Mouse (Mus musculus) C2C12 (cell line): ENCODE results near the gene Pced1a.

ENCODE experiments used
- CTCF ChIP-seq: IDR thresholded peaks from one replicate; pipeline ENCODE4 v1.5.1; 2011; ENCODE audit not compliant: control insufficient read depth, insufficient read depth, insufficient read length
- MYOG ChIP-seq: IDR thresholded peaks from one replicate; pipeline ENCODE4 v1.6.1; 2011; ENCODE audit not compliant: control insufficient read depth, insufficient read length; ENCODE audit errors: extremely low read depth
- USF1 ChIP-seq: IDR thresholded peaks from one replicate; pipeline ENCODE4 v1.6.1; 2011; ENCODE audit warnings: low read depth, mild to moderate bottlenecking, control low read depth, moderate library complexity

- TF ChIP-seq CTCF (no peak), USF1 (no peak), MYOG (no peak)
These were observed 38.3 kb downstream of the Pced1a start for GRCm38 (mm10) chr2:130386212-130386611.
